Mouse (Mus musculus): ENCODE results near the gene Rgs16. TPM values are rescaled to one million over a fixed set of nuclear protein-coding genes. Genes with fewer than 3 reads are reported as not detected.

Rgs16 gene
- polyA plus RNA-seq (2012; rRNA removed), result 2.5 and 3.3 TPM in 2 replicates

DNA sequence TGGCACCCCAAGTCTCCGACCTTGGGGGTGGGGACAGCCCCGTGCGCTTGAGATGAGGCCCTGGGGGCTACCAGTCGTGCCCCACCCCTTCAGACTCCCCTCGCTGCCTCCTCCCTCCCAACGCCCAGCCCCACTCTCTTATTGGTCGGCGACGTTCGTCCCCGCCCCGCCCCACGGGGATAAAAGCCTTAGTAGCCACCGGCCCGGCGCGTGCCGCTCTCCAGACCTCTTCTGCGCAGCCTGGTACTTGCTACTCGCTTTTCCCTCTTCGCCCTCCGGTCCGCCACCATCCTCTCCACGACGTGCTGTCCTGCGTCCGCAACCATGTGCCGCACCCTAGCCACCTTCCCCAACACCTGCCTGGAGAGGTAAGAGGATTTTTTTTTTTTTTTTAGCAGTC lies at the start of gene Rgs16:
TSS of gene Rgs16 (plus strand) at position 205 of the 400 bp plus-strand sequence.

DNA sequence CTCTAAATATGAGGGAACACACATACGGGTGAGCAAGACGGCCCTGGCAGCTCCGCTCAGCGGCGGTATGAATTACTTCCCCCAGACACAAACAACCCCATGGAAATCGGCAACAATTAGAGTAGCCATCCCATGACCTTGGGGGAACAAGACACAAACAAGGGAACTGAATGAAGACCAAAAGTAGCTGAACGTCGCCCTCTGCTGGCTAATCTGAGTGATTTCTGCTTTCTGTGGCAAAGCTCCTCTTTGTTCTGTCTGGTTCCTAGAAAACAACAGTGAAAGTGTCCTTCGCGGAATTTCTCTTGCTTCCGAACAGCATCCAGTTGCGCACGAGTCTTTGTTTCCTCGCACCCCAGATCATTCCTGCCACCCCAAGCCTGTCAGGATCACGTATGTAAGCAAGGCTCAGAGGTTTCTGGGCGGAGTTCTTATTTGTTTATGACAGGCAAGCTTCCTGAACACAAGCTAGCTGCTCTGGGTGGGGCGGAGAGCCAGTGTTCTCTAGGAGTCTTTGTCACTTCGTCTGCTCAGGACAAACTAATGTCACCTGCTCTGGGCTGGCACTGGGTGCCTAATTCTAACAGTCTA lies 9.2 kb downstream of the Rgs16 start, which contains the start of gene Rnasel:
TSS of gene Rnasel (plus strand) at position 216 of the 591 bp plus-strand sequence.

Other genes with a start within 250 kb of the Rgs16 start
- gene Npl, start 190.3 kb upstream of the Rgs16 start, polyA plus RNA-seq (2012; rRNA removed), result 2.6 and 3.0 TPM in 2 replicates
- gene Rgs8, start 87.3 kb upstream of the Rgs16 start, polyA plus RNA-seq (2012; rRNA removed), result 0.01 and 0.02 TPM in 2 replicates
- 3.3 and 3.7 TPM in 2 replicates for gene Rnasel, start 9.1 kb downstream of the Rgs16 start, polyA plus RNA-seq (2012; rRNA removed)
- 0.05 and 0.07 TPM in 2 replicates for gene Rgsl1, start 103.8 kb downstream of the Rgs16 start, polyA plus RNA-seq (2012; rRNA removed)
- not detected in 2 replicates for gene Teddm1b, start 134.0 kb downstream of the Rgs16 start, polyA plus RNA-seq (2012; rRNA removed)
- not detected in 2 replicates for gene Teddm1a, start 151.4 kb downstream of the Rgs16 start, polyA plus RNA-seq (2012; rRNA removed)
- gene Glul, start 159.6 kb downstream of the Rgs16 start, polyA plus RNA-seq (2012; rRNA removed), result 223 and 245 TPM in 2 replicates
- gene Teddm2, start 159.9 kb downstream of the Rgs16 start, polyA plus RNA-seq (2012; rRNA removed), result 0.71 and 0.86 TPM in 2 replicates